11 mouse cellular contexts compared by ENCODE assay signal in the genomic region with DNA sequence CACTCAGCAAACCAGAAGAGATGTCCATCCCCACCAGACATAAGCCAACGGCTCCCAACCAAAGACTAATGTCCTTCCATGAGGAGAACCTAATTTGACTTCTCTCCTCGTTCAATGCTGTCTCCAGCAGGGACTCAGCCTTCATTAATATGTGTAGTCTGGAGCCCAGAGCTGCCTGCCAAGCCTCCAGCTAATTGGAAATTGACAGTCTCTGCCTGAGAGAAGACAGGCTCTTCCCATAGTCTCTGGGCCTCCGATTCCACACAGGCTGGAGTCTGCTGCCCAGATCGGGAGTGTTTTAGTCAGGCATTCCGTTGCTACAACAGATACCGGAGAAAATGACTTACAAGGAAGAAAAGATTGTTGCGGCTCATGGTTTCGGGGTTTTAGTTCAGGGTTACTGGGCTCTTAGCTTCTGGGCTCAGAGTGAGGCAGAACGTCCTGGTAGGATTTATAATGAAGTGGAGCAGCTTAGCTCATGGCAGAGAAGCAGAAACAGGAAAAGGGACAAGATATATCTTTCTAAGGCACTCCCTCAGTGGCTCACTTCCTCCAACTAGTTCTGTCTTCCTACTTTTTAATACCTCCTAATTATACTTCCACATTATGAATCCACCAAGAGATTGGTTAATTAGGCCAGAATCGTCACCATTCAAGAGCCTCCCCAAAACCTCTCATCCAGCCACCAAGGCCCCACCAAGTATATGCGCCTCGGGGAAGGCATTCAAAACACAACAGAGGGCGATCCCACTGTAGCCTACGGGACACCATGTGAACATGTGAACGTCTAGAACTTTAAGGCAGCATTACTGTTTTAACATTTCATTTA. TPM values are rescaled to one million over a fixed set of nuclear protein-coding genes. Genes with fewer than 3 reads are reported as not detected.
DNase-seq lines count a peak whose midpoint lies in the region; ATAC-seq lines count a peak whose summit lies in the region.
"Had no signal": no experiment of that assay in that cellular context is flagged by ENCODE, and none has a peak within 500 bp of the region (broad histone marks: within the 10 kb centered on the region; RNA-seq: fewer than 3 reads in every experiment).

No protein-coding gene starts in this region.

- no peak for DNase-seq in forebrain, embryonic 11.5 days (ENCODE audit: low spot score)
- peak; percentile 75 for DNase-seq in A20 (ENCODE audit: low read depth, low spot score)
- DNase-seq in embryonic facial prominence, embryonic 10.5 days (ENCODE audit: low spot score) = peak; percentile 15
- DNase-seq in layer of hippocampus, postnatal 10 days (ENCODE audit: low spot score in 2 of 2) = peak; percentile 52 to 62
- no peak for DNase-seq in yolk sac, embryonic 10.5 days (ENCODE audit: low spot score)
- no peak for DNase-seq in thymus, postnatal 14 days
- no peak for DNase-seq in adrenal gland, postnatal 4 days (ENCODE audit: low spot score in 2 of 2)
- DNase-seq: cerebellum, adult 9-10 months; kidney, postnatal 14 days had no signal

- H3K36me3 ChIP-seq in forebrain, embryonic 16.5 days (ENCODE audit: control insufficient read depth, insufficient read depth) = no peaks in the 10 kb centered on the region
- no peaks in the 10 kb centered on the region for H3K36me3 ChIP-seq in forebrain, embryonic 11.5 days (ENCODE audit: control insufficient read depth, insufficient read depth, low read length)
- no peaks in the 10 kb centered on the region for H3K36me3 ChIP-seq in embryonic facial prominence, embryonic 10.5 days (replicated peaks)
- H3K36me3 ChIP-seq: limb, embryonic 12.5 days had no signal

- H3K9me3 ChIP-seq in forebrain, embryonic 16.5 days (ENCODE audit: control insufficient read depth, low read length) = no peaks in the 10 kb centered on the region
- H3K9me3 ChIP-seq in forebrain, embryonic 11.5 days (ENCODE audit: control insufficient read depth, low read length) = no peaks in the 10 kb centered on the region
- no peaks in the 10 kb centered on the region for H3K9me3 ChIP-seq in embryonic facial prominence, embryonic 10.5 days

- peak; percentile 38; the same call in 1 of the 2 replicates for ATAC-seq in forebrain, embryonic 16.5 days
- ATAC-seq in forebrain, embryonic 11.5 days (replicated peaks; ENCODE audit: low FRiP score) = no peak

- no peaks in the 10 kb centered on the region for H3K27me3 ChIP-seq in forebrain, embryonic 16.5 days (replicated peaks; ENCODE audit: control insufficient read depth, insufficient read depth, low read length)
- H3K27me3 ChIP-seq in forebrain, embryonic 11.5 days (ENCODE audit: control insufficient read depth, insufficient read depth, low read length) = 0 out of 2 replicates have a peak, but pooled peaks cover 3% of the 10 kb centered on the region
- H3K27me3 ChIP-seq in embryonic facial prominence, embryonic 10.5 days (replicated peaks; ENCODE audit: low read depth, poor library complexity, severe bottlenecking) = peaks cover 9% of the 10 kb centered on the region
- H3K27me3 ChIP-seq: limb, embryonic 12.5 days had no signal

- 68% methylated on average over 15 of the region's 15 CpGs for WGBS in forebrain, embryonic 16.5 days
- WGBS in forebrain, embryonic 11.5 days = 79% methylated on average over 15 of the region's 15 CpGs
- WGBS in embryonic facial prominence, embryonic 10.5 days = 79% methylated on average over 15 of the region's 15 CpGs

- H3K4me2 ChIP-seq in forebrain, embryonic 16.5 days (ENCODE audit: low read length) = no peak overlapping the region
- no peak overlapping the region for H3K4me2 ChIP-seq in forebrain, embryonic 11.5 days (ENCODE audit: low read depth, low read length, severe bottlenecking)
- H3K4me2 ChIP-seq: limb, embryonic 12.5 days had no signal

- H3K4me1 ChIP-seq in forebrain, embryonic 16.5 days (replicated peaks; ENCODE audit: control insufficient read depth, insufficient read depth, low read length) = peaks cover 4% of the 10 kb centered on the region
- H3K4me1 ChIP-seq in forebrain, embryonic 11.5 days (replicated peaks; ENCODE audit: control insufficient read depth, insufficient read depth, low read length) = no peaks in the 10 kb centered on the region
- peaks cover 13% of the 10 kb centered on the region for H3K4me1 ChIP-seq in embryonic facial prominence, embryonic 10.5 days

- no peak overlapping the region for H3K9ac ChIP-seq in forebrain, embryonic 16.5 days (replicated peaks; ENCODE audit: low read depth, low read length)
- H3K9ac ChIP-seq in forebrain, embryonic 11.5 days (ENCODE audit: low read length) = no peak overlapping the region
- H3K9ac ChIP-seq: limb, embryonic 12.5 days had no signal

- H3K4me3 ChIP-seq in forebrain, embryonic 16.5 days (replicated peaks; ENCODE audit: low read length) = no peak overlapping the region
- H3K4me3 ChIP-seq in forebrain, embryonic 11.5 days (ENCODE audit: low read depth, low read length) = no peak overlapping the region
- no peak overlapping the region for H3K4me3 ChIP-seq in embryonic facial prominence, embryonic 10.5 days
- H3K4me3 ChIP-seq: limb, embryonic 12.5 days had no signal

- no peak overlapping the region for H3K27ac ChIP-seq in forebrain, embryonic 16.5 days (ENCODE audit: low read length)
- no peak overlapping the region for H3K27ac ChIP-seq in forebrain, embryonic 11.5 days (ENCODE audit: low read depth, low read length)
- H3K27ac ChIP-seq in embryonic facial prominence, embryonic 10.5 days (replicated peaks) = no peak overlapping the region
- H3K27ac ChIP-seq: limb, embryonic 12.5 days had no signal

RNA-seq across cellular contexts. Expression of gene Parp1, which starts 26.6 kb away (rescaled TPM):
- 138 and 156 TPM in 2 replicates for polyA plus RNA-seq in forebrain, embryonic 16.5 days (2015; fragmentation: Nextera tagmentation; extraction: Ambion mirVana)
- polyA plus RNA-seq in forebrain, embryonic 11.5 days (2014; fragmentation: Nextera tagmentation; extraction: Ambion mirVana) = 276 and 281 TPM in 2 replicates
- 285 and 291 TPM in 2 replicates for polyA plus RNA-seq in embryonic facial prominence, embryonic 10.5 days (2016; fragmentation: Nextera tagmentation; extraction: Ambion mirVana)
- 100 to 1,000 TPM; 128 to 133 TPM for total RNA-seq in layer of hippocampus, postnatal 10 days (2021)
- total RNA-seq in adrenal gland, postnatal 4 days (2021) = 100 to 1,000 TPM; 120 to 131 TPM

RNA-seq across cellular contexts. Expression of gene Stum, which starts 58.8 kb away (rescaled TPM):
- polyA plus RNA-seq in forebrain, embryonic 16.5 days (2015; fragmentation: Nextera tagmentation; extraction: Ambion mirVana) = 3.9 and 4.3 TPM in 2 replicates
- 0.55 and 1.1 TPM in 2 replicates for polyA plus RNA-seq in forebrain, embryonic 11.5 days (2014; fragmentation: Nextera tagmentation; extraction: Ambion mirVana)
- 1.1 and 3.5 TPM in 2 replicates for polyA plus RNA-seq in embryonic facial prominence, embryonic 10.5 days (2016; fragmentation: Nextera tagmentation; extraction: Ambion mirVana)
- 100 to 1,000 TPM; 192 to 204 TPM for total RNA-seq in layer of hippocampus, postnatal 10 days (2021)
- 1 to 10 TPM in 1 of 2 experiments, under 1 TPM in 1; 0.95 to 1.0 TPM for total RNA-seq in adrenal gland, postnatal 4 days (2021)

Comparison
In these comparisons a context has a peak if more than half of its experiments do, and no peak if none do; other contexts are left out.
1. DNase-seq: peak in A20 (single experiment), embryonic facial prominence, embryonic 10.5 days (single experiment) and layer of hippocampus, postnatal 10 days (2 of 2); none in forebrain, embryonic 11.5 days (single experiment), yolk sac, embryonic 10.5 days (single experiment), thymus, postnatal 14 days (single experiment) and adrenal gland, postnatal 4 days (0 of 2).